8 mouse cellular contexts compared by ENCODE assay signal in genomic region chr16:5049182-5049773, GRCm38 (mm10). TPM values are rescaled to one million over a fixed set of nuclear protein-coding genes. Genes with fewer than 3 reads are reported as not detected.
DNase-seq lines count a peak whose midpoint lies in the region; ATAC-seq lines count a peak whose summit lies in the region.

No protein-coding gene starts in this region.

- ATAC-seq in hindbrain, embryonic 15.5 days (ENCODE audit: low FRiP score, low read depth), result peak; percentile 62
- ATAC-seq in megakaryocyte progenitor cell, adult 5-6 weeks (replicated peaks; ENCODE audit: poor library complexity), result peak; percentile 32

- peak overlapping the region; percentile 88 for H3K4me2 ChIP-seq in hindbrain, embryonic 15.5 days

- no peaks in the 10 kb centered on the region for H3K27me3 ChIP-seq in hindbrain, embryonic 15.5 days

- H3K36me3 ChIP-seq in hindbrain, embryonic 15.5 days, result peaks cover 38% of the 10 kb centered on the region

- peak overlapping the region; percentile 90 for H3K9ac ChIP-seq in hindbrain, embryonic 15.5 days

- no peaks in the 10 kb centered on the region for H3K9me3 ChIP-seq in hindbrain, embryonic 15.5 days

- H3K4me3 ChIP-seq in hindbrain, embryonic 15.5 days, result peak overlapping the region; percentile 66

- DNase-seq in layer of hippocampus, adult 9-11 months, result peak; percentile 11
- no peak for DNase-seq in layer of hippocampus, adult 11-12 months (ENCODE audit: low spot score)
- peak; percentile 27 for DNase-seq in c-Kit-negative CD71-positive TER-119-positive erythroid progenitor cells, embryonic 14.5 days (ENCODE audit: low read depth, low spot score)
- DNase-seq in left cerebral cortex, adult 11 months (ENCODE audit: low spot score), result no peak
- DNase-seq in ovary, adult 18-20 months (ENCODE audit: low spot score), result no peak
- DNase-seq in right cerebral cortex, postnatal 4 days, result no peak

- peaks cover 37% of the 10 kb centered on the region for H3K4me1 ChIP-seq in hindbrain, embryonic 15.5 days (replicated peaks)

- WGBS in hindbrain, embryonic 15.5 days, result under 1% methylated on average over 38 of the region's 38 CpGs

- peak overlapping the region; percentile 91 for H3K27ac ChIP-seq in hindbrain, embryonic 15.5 days (replicated peaks)

RNA-seq across cellular contexts. Expression of gene Glyr1, which starts 0.4 kb away (rescaled TPM):
- polyA plus RNA-seq in hindbrain, embryonic 15.5 days (2015; fragmentation: Nextera tagmentation; extraction: Ambion mirVana), result 176 and 180 TPM in 2 replicates
- 69.5 and 74.6 TPM in 2 replicates for total RNA-seq in megakaryocyte progenitor cell, adult 5-6 weeks (2015)
- 103 and 112 TPM in 2 replicates for total RNA-seq in megakaryocyte progenitor cell, adult 5-6 weeks (2017)

RNA-seq across cellular contexts. Expression of gene Ubn1, which starts 0.6 kb away (rescaled TPM):
- polyA plus RNA-seq in hindbrain, embryonic 15.5 days (2015; fragmentation: Nextera tagmentation; extraction: Ambion mirVana), result 13.0 and 13.9 TPM in 2 replicates
- 28.1 and 30.3 TPM in 2 replicates for total RNA-seq in megakaryocyte progenitor cell, adult 5-6 weeks (2015)
- total RNA-seq in megakaryocyte progenitor cell, adult 5-6 weeks (2017), result 37.2 and 43.6 TPM in 2 replicates

RNA-seq across cellular contexts. Expression of gene Rogdi, which starts 35.9 kb away (rescaled TPM):
- 140 and 164 TPM in 2 replicates for polyA plus RNA-seq in hindbrain, embryonic 15.5 days (2015; fragmentation: Nextera tagmentation; extraction: Ambion mirVana)
- 45.8 and 48.9 TPM in 2 replicates for total RNA-seq in megakaryocyte progenitor cell, adult 5-6 weeks (2015)
- total RNA-seq in megakaryocyte progenitor cell, adult 5-6 weeks (2017), result 17.3 and 23.4 TPM in 2 replicates

RNA-seq across cellular contexts. Expression of gene Smim22, which starts 42.2 kb away (rescaled TPM):
- polyA plus RNA-seq in hindbrain, embryonic 15.5 days (2015; fragmentation: Nextera tagmentation; extraction: Ambion mirVana), result 2.7 and 4.3 TPM in 2 replicates
- total RNA-seq in megakaryocyte progenitor cell, adult 5-6 weeks (2015), result not detected in 2 replicates
- not detected in 2 replicates for total RNA-seq in megakaryocyte progenitor cell, adult 5-6 weeks (2017)

RNA-seq across cellular contexts. Expression of gene Sept12, which starts 51.6 kb away (rescaled TPM):
- not detected in 2 replicates for polyA plus RNA-seq in hindbrain, embryonic 15.5 days (2015; fragmentation: Nextera tagmentation; extraction: Ambion mirVana)
- total RNA-seq in megakaryocyte progenitor cell, adult 5-6 weeks (2015), result not detected in 2 replicates
- not detected in 2 replicates for total RNA-seq in megakaryocyte progenitor cell, adult 5-6 weeks (2017)

Comparison
In these comparisons a context has a peak if more than half of its experiments do, and no peak if none do; other contexts are left out.
1. DNase-seq: peak in layer of hippocampus, adult 9-11 months (single experiment) and c-Kit-negative CD71-positive TER-119-positive erythroid progenitor cells, embryonic 14.5 days (single experiment); none in layer of hippocampus, adult 11-12 months (single experiment), left cerebral cortex, adult 11 months (single experiment), ovary, adult 18-20 months (single experiment) and right cerebral cortex, postnatal 4 days (single experiment).